16 mouse cellular contexts compared by ENCODE assay signal in genomic region chr15:93653378-93653777, GRCm38 (mm10).
"Had no signal": no experiment of that assay in that cellular context is flagged by ENCODE, and none has a peak within 500 bp of the region (broad histone marks: within the 10 kb centered on the region; RNA-seq: fewer than 3 reads in every experiment).

No protein-coding gene starts in this region.

- H3K4me2 ChIP-seq: neural tube, embryonic 12.5 days; neural tube, embryonic 13.5 days; neural tube, embryonic 15.5 days; stomach, embryonic 15.5 days had no signal

- H3K36me3 ChIP-seq: neural tube, embryonic 12.5 days; neural tube, embryonic 13.5 days; neural tube, embryonic 15.5 days; stomach, embryonic 15.5 days had no signal

- H3K27me3 ChIP-seq: neural tube, embryonic 12.5 days; neural tube, embryonic 13.5 days; neural tube, embryonic 15.5 days; stomach, embryonic 15.5 days had no signal

- H3K4me3 ChIP-seq: neural tube, embryonic 12.5 days; neural tube, embryonic 13.5 days; neural tube, embryonic 15.5 days; stomach, embryonic 15.5 days had no signal

- DNase-seq: retina, postnatal 1 day; right cerebral cortex, adult 18-20 months; right cerebral cortex, postnatal 14 days; right cerebral cortex, postnatal 25 days; right cerebral cortex, postnatal 4 days; spleen, adult 18-20 months; thymus, adult 18-20 months; thymus, adult 2 months; thymus, postnatal 14 days; thymus, postnatal 25 days; thymus, postnatal 36 days; thymus, postnatal 4 days had no signal
